Mouse (Mus musculus) testis, adult 2 months (tissue): ENCODE measurements around the gene Fbp1.

Experiments used
- CTCF ChIP-seq: fragments of 200-500 bp; IDR thresholded peaks from 2 replicates; pipeline ENCODE4 v1.5.1; 2012; ENCODE audit warnings: low read depth, mild to moderate bottlenecking, inconsistent platforms, low read length, moderate library complexity; ENCODE audit not compliant: control insufficient read depth, insufficient read depth, insufficient replicate concordance
- POLR2A ChIP-seq: fragments of 200-500 bp; IDR thresholded peaks from 2 replicates; pipeline ENCODE4 v1.6.1; 2012; ENCODE audit warnings: low read depth, mild to moderate bottlenecking, inconsistent platforms, low read length, moderate library complexity; ENCODE audit not compliant: control insufficient read depth

GRCm38 (mm10) chr13:62929766-62930389, 41.8 kb upstream of the Fbp1 start:
- TF ChIP-seq POLR2A, result no peak
- TF ChIP-seq CTCF, result no peak
